Mouse (Mus musculus) stomach, postnatal 0 days (tissue): ENCODE data around the gene Mmp21.

Experiments
- CTCF ChIP-seq: IDR thresholded peaks from 2 replicates; pipeline ENCODE4 v1.5.1; 2016; ENCODE audit warnings: antibody characterized with exemption, low read depth, mild to moderate bottlenecking, moderate library complexity
- EP300 ChIP-seq: optimal IDR thresholded peaks from 2 replicates; pipeline ENCODE3; 2016; ENCODE audit warnings: antibody characterized with exemption

DNA sequence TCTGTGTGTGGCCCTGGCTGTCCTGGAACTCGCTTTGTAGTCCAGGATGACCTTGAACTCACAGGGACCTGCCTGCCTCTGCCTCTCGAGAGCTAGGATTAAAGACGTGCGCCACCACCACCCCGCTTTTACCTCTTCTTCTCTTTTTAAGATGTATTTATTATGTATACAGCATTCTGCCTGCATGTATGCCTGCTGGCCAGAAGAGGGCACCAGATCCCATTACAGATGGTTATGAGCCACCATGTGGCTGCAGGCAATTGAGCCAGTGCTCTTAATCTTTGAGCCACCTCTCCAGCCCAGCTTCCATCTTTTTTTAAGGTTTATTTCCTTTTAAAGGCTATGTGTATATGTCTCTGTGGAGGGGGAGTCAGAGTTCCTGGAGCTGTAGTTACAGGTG, 4.2 kb upstream of the Mmp21 start:
- TF ChIP-seq EP300 (no peak), CTCF (peak; percentile 70)
